Mouse (Mus musculus) small intestine, adult 2 months (tissue): Measurements from ENCODE around the gene Cacna1g. TPM values are rescaled to one million over a fixed set of nuclear protein-coding genes. Genes with fewer than 3 reads are reported as not detected.

Experiments
- H3K27ac ChIP-seq: fragments of 200-500 bp; 2 replicates; pipeline ENCODE4 v1.5.1; 2012; ENCODE audit warnings: low read depth, low read length, control low read depth, inconsistent platforms; ENCODE audit not compliant: insufficient read depth
- H3K27me3 ChIP-seq: fragments of 200-500 bp; 2 replicates; pipeline ENCODE4 v1.6.1; 2012; ENCODE audit warnings: mild to moderate bottlenecking, moderate library complexity, low read length, inconsistent platforms; ENCODE audit not compliant: control insufficient read depth, insufficient read depth
- H3K36me3 ChIP-seq: fragments of 200-500 bp; 2 replicates; pipeline ENCODE4 v1.6.1; 2012; ENCODE audit warnings: mild to moderate bottlenecking, low read length, control low read depth, inconsistent platforms; ENCODE audit not compliant: control insufficient read depth, insufficient read depth
- H3K4me1 ChIP-seq: fragments of 200-500 bp; 2 replicates; pipeline ENCODE4 v1.6.1; 2012; ENCODE audit warnings: low read length, inconsistent platforms, mixed read lengths; ENCODE audit not compliant: control insufficient read depth, insufficient read depth, insufficient read length
- H3K4me3 ChIP-seq: fragments of 200-500 bp; 2 replicates; pipeline ENCODE4 v1.5.1; 2012; ENCODE audit warnings: low read depth, mild to moderate bottlenecking, control low read depth, inconsistent platforms, low read length, moderate library complexity
- CTCF ChIP-seq: fragments of 200-500 bp; IDR thresholded peaks from 2 replicates; pipeline ENCODE4 v1.5.1; 2012; ENCODE audit warnings: low read depth, mild to moderate bottlenecking, control low read depth, inconsistent platforms, low read length, moderate library complexity, mixed read lengths; ENCODE audit not compliant: insufficient replicate concordance, insufficient read length; ENCODE audit errors: extremely low read depth
- POLR2A ChIP-seq: fragments of 200-500 bp; IDR thresholded peaks from 2 replicates; pipeline ENCODE4 v1.6.1; 2012; ENCODE audit warnings: low read depth, mild to moderate bottlenecking, control low read depth, inconsistent platforms, low read length, moderate library complexity
- WGBS: fragments of 180-500 bp; shearing (Covaris S2); methylation state at CpG from one replicate; pipeline ENCODE4 v1.1.7; 2018; 5-methylcytosine and 5-hydroxymethylcytosine counted together
- polyA plus RNA-seq: library from polyadenylated mRNA; depleted of rRNA; stranded (reverse); fragments of >200 nt; gene quantifications from 2 replicates; pipeline ENCODE4 v1.2.3, GENCODE M21; 2012

The Cacna1g gene
- polyA plus RNA-seq, 1 experiment, result 10.7 TPM

GRCm38 (mm10) chr11:94379061-94379460 is 94.9 kb downstream of the Cacna1g start:
- no peak overlapping the region for H3K27ac ChIP-seq
- H3K27me3 ChIP-seq, result no peaks in the 10 kb centered on the region
- TF ChIP-seq POLR2A, result no peak
- no peak for TF ChIP-seq CTCF
- no peaks in the 10 kb centered on the region for H3K36me3 ChIP-seq
- 44% methylated on average over 2 of the region's 2 CpGs for WGBS
- H3K4me1 ChIP-seq, result peaks cover under 1% of the 10 kb centered on the region; the same call in 1 of the 2 replicates
- no peak overlapping the region for H3K4me3 ChIP-seq

GRCm38 (mm10) chr11:94374276-94374948 is 99.6 kb downstream of the Cacna1g start:
- TF ChIP-seq CTCF (no peak), POLR2A (no peak)
- H3K27ac ChIP-seq, result no peak overlapping the region
- no peak overlapping the region for H3K4me3 ChIP-seq
- H3K27me3 ChIP-seq, result no peaks in the 10 kb centered on the region
- peaks cover 23% of the 10 kb centered on the region; the same call in 1 of the 2 replicates for H3K4me1 ChIP-seq
- H3K36me3 ChIP-seq, result peaks cover 7% of the 10 kb centered on the region
- 89% methylated on average over 13 of the region's 13 CpGs for WGBS

GRCm38 (mm10) chr11:94370809-94371208 is 103.2 kb downstream of the Cacna1g start:
- H3K27ac ChIP-seq, result peak overlapping the region; percentile 79
- peaks cover 33% of the 10 kb centered on the region; the same call in 1 of the 2 replicates for H3K4me1 ChIP-seq
- H3K36me3 ChIP-seq, result peaks cover 13% of the 10 kb centered on the region
- TF ChIP-seq POLR2A (no peak), CTCF (no peak)
- no peak overlapping the region for H3K4me3 ChIP-seq
- WGBS, result 3% methylated on average over 5 of the region's 5 CpGs
- H3K27me3 ChIP-seq, result no peaks in the 10 kb centered on the region

GRCm38 (mm10) chr11:94369981-94370380 is 104.0 kb downstream of the Cacna1g start:
- Histone ChIP-seq H3K4me1 (peaks cover 37% of the 10 kb centered on the region; the same call in 1 of the 2 replicates), H3K4me3 (no peak overlapping the region), H3K27ac (peak overlapping the region; percentile 79; the same call in 1 of the 2 replicates), H3K27me3 (no peaks in the 10 kb centered on the region), H3K36me3 (peaks cover 13% of the 10 kb centered on the region)
- WGBS, result 84% methylated on average over 6 of the region's 6 CpGs
- TF ChIP-seq POLR2A, result no peak
- TF ChIP-seq CTCF, result no peak

GRCm38 (mm10) chr11:94365340-94365739 is 108.7 kb downstream of the Cacna1g start:
- H3K27ac ChIP-seq, result no peak overlapping the region
- TF ChIP-seq CTCF, result no peak
- TF ChIP-seq POLR2A, result no peak
- WGBS, result 17% methylated on average over 3 of the region's 3 CpGs
- peaks cover 21% of the 10 kb centered on the region for H3K36me3 ChIP-seq
- peaks cover 24% of the 10 kb centered on the region; the same call in 1 of the 2 replicates for H3K4me1 ChIP-seq
- no peak overlapping the region for H3K4me3 ChIP-seq
- no peaks in the 10 kb centered on the region for H3K27me3 ChIP-seq

- no peak overlapping the region for H3K27ac ChIP-seq
- WGBS, result 42% methylated on average over 7 of the region's 7 CpGs
These were observed 110.3 kb downstream of the Cacna1g start for GRCm38 (mm10) chr11:94363690-94364089.

GRCm38 (mm10) chr11:94362101-94362500 is 111.9 kb downstream of the Cacna1g start:
- H3K4me1 ChIP-seq, result peaks cover 19% of the 10 kb centered on the region
- H3K4me3 ChIP-seq, result no peak overlapping the region
- peaks cover 25% of the 10 kb centered on the region for H3K36me3 ChIP-seq
- no peaks in the 10 kb centered on the region for H3K27me3 ChIP-seq
- 94% methylated on average over 5 of the region's 5 CpGs for WGBS
- H3K27ac ChIP-seq, result no peak overlapping the region
- TF ChIP-seq CTCF (no peak), POLR2A (no peak)

More at GRCm38 (mm10) chr11:94363690-94364089, 110.3 kb downstream of the Cacna1g start:
- Histone ChIP-seq H3K27me3 (no peaks in the 10 kb centered on the region), H3K4me3 (no peak overlapping the region), H3K36me3 (peaks cover 22% of the 10 kb centered on the region), H3K4me1 (peaks cover 27% of the 10 kb centered on the region)
- no peak for TF ChIP-seq CTCF
- TF ChIP-seq POLR2A, result no peak
